In genomic region chr11:34796097-34796496, GRCm38 (mm10) we compare ENCODE assay signal across 8 mouse cellular contexts. TPM values are rescaled to one million over a fixed set of nuclear protein-coding genes. Genes with fewer than 3 reads are reported as not detected.
DNase-seq lines count a peak whose midpoint lies in the region; ATAC-seq and TF ChIP-seq lines count a peak whose summit lies in the region.
"Had no signal": no experiment of that assay in that cellular context is flagged by ENCODE, and none has a peak within 500 bp of the region (broad histone marks: within the 10 kb centered on the region; RNA-seq: fewer than 3 reads in every experiment).

No protein-coding gene starts in this region.

- peak; percentile 6 for DNase-seq in liver, embryonic 13.5 days
- DNase-seq in ES-E14 (ENCODE audit: low read depth, low spot score), result peak; percentile 38
- DNase-seq in adrenal gland, postnatal 10 days, result peak; percentile 59
- peak; percentile 8 for DNase-seq in retina, postnatal 1 day
- DNase-seq in frontal cortex, postnatal 25 days (ENCODE audit: low spot score in 2 of 2), result no peak
- DNase-seq in right cerebral cortex, postnatal 25 days, result no peak

- no peak overlapping the region for H3K4me2 ChIP-seq in liver, embryonic 13.5 days
- H3K4me2 ChIP-seq in liver, embryonic 12.5 days, result no peak overlapping the region
- H3K4me2 ChIP-seq: heart, embryonic 15.5 days had no signal

- H3K9ac ChIP-seq in liver, embryonic 13.5 days, result no peak overlapping the region
- no peak overlapping the region for H3K9ac ChIP-seq in liver, embryonic 12.5 days
- H3K9ac ChIP-seq in ES-E14 (ENCODE audit: insufficient read depth, low read depth, low read length, poor library complexity, severe bottlenecking), result no peak overlapping the region
- H3K9ac ChIP-seq: heart, embryonic 15.5 days had no signal

- no peak overlapping the region for H3K4me3 ChIP-seq in liver, embryonic 13.5 days (replicated peaks)
- H3K4me3 ChIP-seq in liver, embryonic 12.5 days, result no peak overlapping the region
- no peak overlapping the region for H3K4me3 ChIP-seq in ES-E14 (ENCODE audit: insufficient read depth in 1 of 2, low read depth in 1 of 2, low read length in 2 of 2, poor library complexity in 1 of 2, severe bottlenecking in 1 of 2)
- H3K4me3 ChIP-seq: heart, embryonic 15.5 days had no signal

- H3K27ac ChIP-seq in liver, embryonic 13.5 days, result no peak overlapping the region
- no peak overlapping the region for H3K27ac ChIP-seq in liver, embryonic 12.5 days
- no peak overlapping the region for H3K27ac ChIP-seq in ES-E14 (ENCODE audit: insufficient read depth, low read depth, low read length, poor library complexity, severe bottlenecking)
- H3K27ac ChIP-seq: heart, embryonic 15.5 days had no signal

- no peaks in the 10 kb centered on the region for H3K36me3 ChIP-seq in liver, embryonic 13.5 days
- H3K36me3 ChIP-seq in liver, embryonic 12.5 days, result no peaks in the 10 kb centered on the region
- no peaks in the 10 kb centered on the region for H3K36me3 ChIP-seq in ES-E14 (ENCODE audit: control insufficient read depth, insufficient read depth, low read length, poor library complexity, severe bottlenecking)
- H3K36me3 ChIP-seq: heart, embryonic 15.5 days had no signal

- no peaks in the 10 kb centered on the region for H3K4me1 ChIP-seq in liver, embryonic 13.5 days (replicated peaks)
- no peaks in the 10 kb centered on the region for H3K4me1 ChIP-seq in liver, embryonic 12.5 days
- peaks cover 6 to 13% of the 10 kb centered on the region in 2 experiments for H3K4me1 ChIP-seq in ES-E14 (ENCODE audit: control insufficient read depth in 2 of 2, insufficient read depth in 2 of 2, low read length in 2 of 2, poor library complexity in 1 of 2)
- H3K4me1 ChIP-seq: heart, embryonic 15.5 days had no signal

- WGBS in liver, embryonic 13.5 days (ENCODE audit: insufficient replicate concordance), result 15% methylated on average over 4 of the region's 4 CpGs
- WGBS in liver, embryonic 12.5 days (ENCODE audit: insufficient replicate concordance), result 14% methylated on average over 4 of the region's 4 CpGs

- in situ Hi-C loops in ES-E14 (cut with MboI; ENCODE audit: low sequenced_read_pairs in 2 of 2, unreplicated experiment in 2 of 2), result no loop called here

- no peak for ATAC-seq in liver, embryonic 13.5 days (ENCODE audit: low read depth)
- ATAC-seq in liver, embryonic 12.5 days, result no peak

- H3K27me3 ChIP-seq in liver, embryonic 13.5 days, result no peaks in the 10 kb centered on the region
- H3K27me3 ChIP-seq in liver, embryonic 12.5 days (replicated peaks), result no peaks in the 10 kb centered on the region
- H3K27me3 ChIP-seq: heart, embryonic 15.5 days had no signal

- no peaks in the 10 kb centered on the region for H3K9me3 ChIP-seq in liver, embryonic 13.5 days (replicated peaks)
- no peaks in the 10 kb centered on the region for H3K9me3 ChIP-seq in liver, embryonic 12.5 days (replicated peaks)
- no peaks in the 10 kb centered on the region for H3K9me3 ChIP-seq in ES-E14 (ENCODE audit: control insufficient read depth, insufficient read depth, low read depth, low read length)
- H3K9me3 ChIP-seq: heart, embryonic 15.5 days had no signal

TF ChIP-seq in ES-E14, 5 proteins besides CTCF, POLR2A, EP300 and RAD21:
- TF ChIP-seq ZC3H11A (IDR thresholded peaks at IDR 0.05; ENCODE audit: borderline replicate concordance, low read depth, low read length) (peak; percentile 67), CHD2 (IDR thresholded peaks at IDR 0.05; ENCODE audit: low read depth, low read length) (no peak)

RNA-seq across cellular contexts. Expression of gene Dock2, which starts 12.4 kb away (rescaled TPM):
- polyA plus RNA-seq in liver, embryonic 13.5 days (2015; fragmentation: Nextera tagmentation; extraction: Ambion mirVana), result 2.8 and 3.6 TPM in 2 replicates
- 6.1 and 6.3 TPM in 2 replicates for polyA plus RNA-seq in liver, embryonic 12.5 days (2016; fragmentation: Nextera tagmentation; extraction: Ambion mirVana)
- 1.7 and 2.0 TPM in 2 replicates for total RNA-seq in ES-E14 (2012; rRNA removed)
- 1 to 10 TPM; 6.4 to 8.1 TPM for total RNA-seq in adrenal gland, postnatal 10 days (2021)

RNA-seq across cellular contexts. Expression of gene Spdl1, which starts 37.3 kb away (rescaled TPM):
- 16.7 and 20.7 TPM in 2 replicates for polyA plus RNA-seq in liver, embryonic 13.5 days (2015; fragmentation: Nextera tagmentation; extraction: Ambion mirVana)
- polyA plus RNA-seq in liver, embryonic 12.5 days (2016; fragmentation: Nextera tagmentation; extraction: Ambion mirVana), result 19.8 and 20.0 TPM in 2 replicates
- total RNA-seq in ES-E14 (2012; rRNA removed), result 37.4 and 40.1 TPM in 2 replicates
- total RNA-seq in adrenal gland, postnatal 10 days (2021), result 1 to 10 TPM; 4.4 to 5.6 TPM

Comparison
In these comparisons a context has a peak if more than half of its experiments do, and no peak if none do; other contexts are left out.
1. DNase-seq: peak in liver, embryonic 13.5 days (single experiment), ES-E14 (single experiment), adrenal gland, postnatal 10 days (single experiment) and retina, postnatal 1 day (single experiment); none in frontal cortex, postnatal 25 days (0 of 2) and right cerebral cortex, postnatal 25 days (single experiment).